Mouse (Mus musculus) lung, embryonic 16.5 days (tissue): Measurements from ENCODE around the gene Cdk15. TPM values are rescaled to one million over a fixed set of nuclear protein-coding genes. Genes with fewer than 3 reads are reported as not detected.
A peak's percentile ranks its signal among the peaks of the same experiment; 100 is the strongest.

Experiments used
- ATAC-seq: fragments of 200-750 bp; cut with Nextera tagmentation; 2 replicates; pipeline ENCODE4 v1.8.0; 2017; ENCODE audit warnings: low read depth, mild to moderate bottlenecking, moderate library complexity
- H3K27ac ChIP-seq: fragments of 300-500 bp; sonication (generic); 2 replicates; pipeline ENCODE4 v1.5.1; 2014; ENCODE audit warnings: mild to moderate bottlenecking, control low read depth, low read length
- H3K27me3 ChIP-seq: fragments of 300-500 bp; sonication (generic); 2 replicates; pipeline ENCODE4 v1.6.1; 2014; ENCODE audit warnings: low read depth, low read length, mixed read lengths; ENCODE audit not compliant: control insufficient read depth, insufficient read depth
- H3K36me3 ChIP-seq: fragments of 300-500 bp; sonication (generic); 2 replicates; pipeline ENCODE4 v1.6.1; 2014; ENCODE audit warnings: low read length; ENCODE audit not compliant: control insufficient read depth, insufficient read depth
- H3K4me1 ChIP-seq: fragments of 300-500 bp; sonication (generic); replicated peaks from 2 replicates; pipeline ENCODE4 v1.6.1; 2014; ENCODE audit warnings: low read length, mixed read lengths; ENCODE audit not compliant: control insufficient read depth, insufficient read depth
- H3K4me2 ChIP-seq: fragments of 300-500 bp; sonication (generic); 2 replicates; pipeline ENCODE4 v1.6.1; 2014; ENCODE audit warnings: low read depth, low read length, control low read depth
- H3K4me3 ChIP-seq: fragments of 300-500 bp; sonication (generic); 2 replicates; pipeline ENCODE4 v1.5.1; 2014; ENCODE audit warnings: mild to moderate bottlenecking, low read length, control low read depth
- H3K9ac ChIP-seq: fragments of 300-500 bp; sonication (generic); 2 replicates; pipeline ENCODE4 v1.6.1; 2014; ENCODE audit warnings: low read length, control low read depth
- H3K9me3 ChIP-seq: fragments of 300-500 bp; sonication (generic); 2 replicates; pipeline ENCODE4 v1.6.1; 2016; ENCODE audit warnings: low read length; ENCODE audit not compliant: control insufficient read depth
- WGBS: fragments of 180-500 bp; shearing (Covaris S2); extraction: QIAGEN DNeasy Blood & Tissue Kit; methylation state at CpG from one replicate; pipeline ENCODE4 v1.1.7; 2014; 5-methylcytosine and 5-hydroxymethylcytosine counted together
- polyA plus RNA-seq: library from polyadenylated mRNA; unstranded; fragments of >200 nt; fragmentation: Nextera tagmentation; extraction: Ambion mirVana; gene quantifications from 2 replicates; pipeline ENCODE4 v1.2.1, GENCODE M21; 2015

Cdk15 gene
- polyA plus RNA-seq, 1 experiment from 2014 or later: not detected

- Histone ChIP-seq H3K4me1 (no peaks in the 10 kb centered on the region), H3K4me2 (no peak overlapping the region), H3K9ac (no peak overlapping the region), H3K9me3 (no peaks in the 10 kb centered on the region), H3K36me3 (no peaks in the 10 kb centered on the region), H3K27ac (no peak overlapping the region), H3K27me3 (no peaks in the 10 kb centered on the region), H3K4me3 (no peak overlapping the region)
- WGBS: 80% methylated on average over 7 of the region's 7 CpGs
- ATAC-seq: no peak
Observed at GRCm38 (mm10) chr1:59228552-59228951, 28.2 kb upstream of the Cdk15 start.

GRCm38 (mm10) chr1:59229187-59229586 is 27.5 kb upstream of the Cdk15 start:
- WGBS: 53% methylated on average over 4 of the region's 4 CpGs
- no peak for ATAC-seq

GRCm38 (mm10) chr1:59236856-59237441 is 19.8 kb upstream of the Cdk15 start, which contains the start of gene Als2:
TSS of gene Als2 (minus strand) at chr1:59237231.
- under 1% methylated on average over 54 of the region's 58 CpGs for WGBS

More at GRCm38 (mm10) chr1:59229187-59229586, 27.5 kb upstream of the Cdk15 start:
- no peak overlapping the region for H3K9ac ChIP-seq
- no peak overlapping the region for H3K4me2 ChIP-seq
- H3K36me3 ChIP-seq: no peaks in the 10 kb centered on the region
- no peak overlapping the region for H3K27ac ChIP-seq
- H3K27me3 ChIP-seq: no peaks in the 10 kb centered on the region
- H3K4me3 ChIP-seq: no peak overlapping the region
- no peaks in the 10 kb centered on the region for H3K9me3 ChIP-seq
- no peaks in the 10 kb centered on the region for H3K4me1 ChIP-seq

GRCm38 (mm10) chr1:59237614-59238211 is 19.0 kb upstream of the Cdk15 start:
- no peaks in the 10 kb centered on the region for H3K36me3 ChIP-seq
- H3K27me3 ChIP-seq: no peaks in the 10 kb centered on the region
- H3K4me1 ChIP-seq: 0 out of 2 replicates have a peak, but pooled peaks cover 2% of the 10 kb centered on the region
- peak; percentile 56 for ATAC-seq
- H3K9me3 ChIP-seq: no peaks in the 10 kb centered on the region
- WGBS: 0% methylated on average over 19 of the region's 19 CpGs
- H3K4me3 ChIP-seq: peak overlapping the region; percentile 78
- peak overlapping the region; percentile 39; the same call in 1 of the 2 replicates for H3K27ac ChIP-seq
- peak overlapping the region; percentile 84 for H3K9ac ChIP-seq
- peak overlapping the region; percentile 90 for H3K4me2 ChIP-seq

More at GRCm38 (mm10) chr1:59236856-59237441, 19.8 kb upstream of the Cdk15 start, which contains the start of gene Als2:
- no peaks in the 10 kb centered on the region for H3K9me3 ChIP-seq
- peak within 1 kb of the TSS; percentile 39; the same call in 1 of the 2 replicates for H3K27ac ChIP-seq
- H3K4me2 ChIP-seq: peak within 1 kb of the TSS; percentile 90
- peak within 1 kb of the TSS; percentile 78 for H3K4me3 ChIP-seq
- peak; percentile 98 for ATAC-seq
- no peaks in the 10 kb centered on the region for H3K27me3 ChIP-seq
- no peaks in the 10 kb centered on the region for H3K36me3 ChIP-seq
- peak within 1 kb of the TSS; percentile 84 for H3K9ac ChIP-seq
- H3K4me1 ChIP-seq: 0 out of 2 replicates have a peak, but pooled peaks cover 2% of the 10 kb centered on the region

- no peaks in the 10 kb centered on the region for H3K27me3 ChIP-seq
- peaks cover 2% of the 10 kb centered on the region; the same call in 1 of the 2 replicates for H3K4me1 ChIP-seq
- no peak for ATAC-seq
- no peaks in the 10 kb centered on the region for H3K36me3 ChIP-seq
- no peaks in the 10 kb centered on the region for H3K9me3 ChIP-seq
- H3K27ac ChIP-seq: no peak overlapping the region
- no peak overlapping the region for H3K4me2 ChIP-seq
- H3K9ac ChIP-seq: no peak overlapping the region
- no peak overlapping the region for H3K4me3 ChIP-seq
- 59% methylated on average over 2 of the region's 2 CpGs for WGBS
Observed at GRCm38 (mm10) chr1:59243770-59244169, 12.9 kb upstream of the Cdk15 start.

- peak; percentile 47; the same call in 1 of the 2 replicates for ATAC-seq
Observed at GRCm38 (mm10) chr1:59247602-59248001, 9.1 kb upstream of the Cdk15 start.

GRCm38 (mm10) chr1:59252762-59253161 is 3.9 kb upstream of the Cdk15 start:
- Histone ChIP-seq H3K4me3 (peak overlapping the region; percentile 41), H3K9ac (no peak overlapping the region), H3K9me3 (no peaks in the 10 kb centered on the region), H3K27me3 (no peaks in the 10 kb centered on the region), H3K36me3 (no peaks in the 10 kb centered on the region), H3K27ac (no peak overlapping the region), H3K4me2 (peak overlapping the region; percentile 70), H3K4me1 (no peaks in the 10 kb centered on the region)
- 6% methylated on average over 5 of the region's 7 CpGs for WGBS
- peak; percentile 52; the same call in 1 of the 2 replicates for ATAC-seq

More at GRCm38 (mm10) chr1:59247602-59248001, 9.1 kb upstream of the Cdk15 start:
- Histone ChIP-seq H3K27ac (no peak overlapping the region), H3K9me3 (no peaks in the 10 kb centered on the region), H3K36me3 (no peaks in the 10 kb centered on the region), H3K27me3 (no peaks in the 10 kb centered on the region), H3K9ac (peak overlapping the region; percentile 41; the same call in 1 of the 2 replicates), H3K4me3 (no peak overlapping the region), H3K4me1 (peaks cover 2% of the 10 kb centered on the region; the same call in 1 of the 2 replicates), H3K4me2 (peak overlapping the region; percentile 22; the same call in 1 of the 2 replicates)
- 5% methylated on average over 9 of the region's 9 CpGs for WGBS

- Histone ChIP-seq H3K4me3 (peak overlapping the region; percentile 41), H3K27me3 (no peaks in the 10 kb centered on the region), H3K9ac (peak overlapping the region; percentile 54; the same call in 1 of the 2 replicates), H3K4me1 (no peaks in the 10 kb centered on the region), H3K4me2 (peak overlapping the region; percentile 70), H3K27ac (no peak overlapping the region), H3K9me3 (no peaks in the 10 kb centered on the region), H3K36me3 (no peaks in the 10 kb centered on the region)
- 5% methylated on average over 14 of the region's 18 CpGs for WGBS
- ATAC-seq: no peak
Observed at GRCm38 (mm10) chr1:59253301-59253909, 3.3 kb upstream of the Cdk15 start.

GRCm38 (mm10) chr1:59257736-59258135 is 1.0 kb downstream of the Cdk15 start:
- no peak overlapping the region for H3K4me3 ChIP-seq
- no peaks in the 10 kb centered on the region for H3K9me3 ChIP-seq
- 63% methylated on average over 3 of the region's 3 CpGs for WGBS
- H3K27me3 ChIP-seq: no peaks in the 10 kb centered on the region
- no peak for ATAC-seq
- H3K4me1 ChIP-seq: no peaks in the 10 kb centered on the region
- no peak overlapping the region for H3K9ac ChIP-seq
- H3K27ac ChIP-seq: no peak overlapping the region
- H3K4me2 ChIP-seq: no peak overlapping the region
- H3K36me3 ChIP-seq: no peaks in the 10 kb centered on the region
